Mouse (Mus musculus) 416B (cell line): ENCODE data around the gene Tgfbr1.
"Not testable (repeated sequence)": the region's sequence is repeated elsewhere in the genome, so short reads cannot be mapped to it uniquely, and the experiment has no call there.

Experiments used
- DNase-seq: peaks from one replicate; pipeline ENCODE4 v3.0.0; 2011; ENCODE audit warnings: low read depth

Tgfbr1 gene

DNA sequence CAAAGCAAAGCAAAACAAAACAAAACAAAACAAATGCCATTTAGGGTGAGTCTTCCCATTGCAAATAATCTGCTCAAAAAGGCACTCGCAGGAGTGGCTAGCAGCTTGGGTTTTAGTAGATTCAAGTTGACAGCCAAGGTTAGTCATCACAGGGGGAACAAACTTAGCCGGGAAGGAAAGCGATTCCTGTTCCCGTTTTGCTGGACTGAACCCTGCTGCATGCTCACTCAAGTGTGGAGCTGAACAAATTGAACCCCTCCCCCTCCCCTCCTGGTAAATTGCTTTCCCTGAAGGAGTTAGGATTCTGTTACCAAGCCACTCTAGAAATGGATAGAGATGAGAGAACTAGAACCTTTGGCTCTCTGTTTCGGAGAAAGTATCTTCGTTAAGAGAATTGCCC is 3.3 kb upstream of the Tgfbr1 start:
- no peak for DNase-seq

DNA sequence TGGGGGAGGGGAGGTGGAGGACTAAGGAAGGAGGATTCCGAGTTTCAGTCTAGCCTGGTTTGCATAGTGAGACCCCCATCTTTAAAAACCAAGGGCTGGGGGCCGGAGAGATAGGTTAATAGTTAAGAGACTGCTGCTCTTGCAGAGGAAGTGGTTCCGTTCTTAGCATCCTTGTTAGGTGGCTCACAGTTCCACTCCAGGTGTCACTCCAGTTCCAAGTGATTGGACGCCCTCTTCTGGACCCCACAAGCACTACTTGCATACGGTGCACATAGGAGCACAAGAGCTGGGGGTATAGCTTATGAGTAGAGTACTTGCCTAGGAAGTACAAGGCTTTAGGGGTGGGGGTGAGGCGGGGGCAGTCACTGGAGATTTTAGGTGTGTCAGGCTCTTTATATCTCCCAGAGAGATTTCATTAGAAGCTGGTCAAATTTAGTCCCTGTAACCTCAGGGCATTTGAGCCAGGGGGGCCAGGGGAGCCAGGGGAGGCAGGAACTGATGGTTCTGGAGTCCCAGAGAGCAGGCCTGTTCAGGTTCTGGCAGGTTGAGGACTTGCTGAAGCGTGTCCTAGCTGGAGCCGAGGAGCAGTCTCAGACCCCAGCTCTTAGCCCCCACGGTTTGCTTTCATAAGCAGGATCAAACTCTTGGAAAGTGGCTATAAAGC is 1.5 kb upstream of the Tgfbr1 start:
- DNase-seq, result peak; percentile 96

- DNase-seq, result peak; percentile 77
Observed at GRCm38 (mm10) chr4:47352061-47352661, 861 bp upstream of the Tgfbr1 start.

- peak; percentile 47 for DNase-seq
Observed at GRCm38 (mm10) chr4:47353416-47354111, 542 bp downstream of the Tgfbr1 start.

GRCm38 (mm10) chr4:47354304-47354703 is 1.3 kb downstream of the Tgfbr1 start:
- DNase-seq, result no peak

- DNase-seq, result no peak
Observed at GRCm38 (mm10) chr4:47362662-47363061, 9.6 kb downstream of the Tgfbr1 start.

GRCm38 (mm10) chr4:47363134-47363533 is 10.1 kb downstream of the Tgfbr1 start:
- DNase-seq, result no peak

DNA sequence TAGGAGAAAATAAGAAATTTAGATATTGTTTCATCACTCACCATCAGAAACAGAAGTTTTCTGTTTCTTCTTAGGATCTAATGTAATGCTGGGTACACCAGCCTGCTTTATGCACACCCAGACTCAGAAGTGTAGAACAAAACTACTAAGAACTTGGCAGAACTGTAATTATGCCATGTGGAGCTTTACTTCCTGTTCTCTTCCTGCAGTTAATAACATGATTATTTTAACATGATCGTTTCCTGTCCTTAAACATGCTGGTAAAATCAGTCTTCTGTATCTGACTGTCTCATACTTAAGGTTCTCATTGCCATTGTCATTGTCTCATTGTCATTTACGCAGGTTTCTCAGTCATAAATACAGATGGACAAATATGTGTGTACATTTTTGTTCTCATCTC is 15.7 kb downstream of the Tgfbr1 start:
- DNase-seq, result peak; percentile 35

- DNase-seq, result peak; percentile 57
Observed at GRCm38 (mm10) chr4:47378716-47379115, 25.7 kb downstream of the Tgfbr1 start.

DNA sequence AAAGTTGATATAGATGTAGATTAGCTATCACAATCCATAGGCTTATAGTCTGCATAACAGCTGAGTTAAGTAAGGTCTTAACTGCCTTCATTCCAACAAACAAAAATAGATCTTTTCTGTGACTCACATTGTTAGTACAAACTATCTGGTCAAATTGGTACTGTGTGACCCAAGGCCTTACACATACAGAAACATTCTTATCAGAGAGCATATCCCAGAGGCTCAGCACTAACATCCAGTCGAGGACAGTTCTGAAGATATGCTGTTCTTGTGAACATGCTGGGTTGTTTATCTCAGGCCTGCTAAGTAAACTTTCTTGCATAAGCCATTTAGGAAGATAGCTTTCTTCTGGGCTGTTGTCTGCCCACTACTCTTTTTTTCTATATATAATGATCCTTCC is 29.4 kb downstream of the Tgfbr1 start:
- DNase-seq, result no peak

GRCm38 (mm10) chr4:47391926-47392325 is 38.9 kb downstream of the Tgfbr1 start:
- DNase-seq, result not testable (repeated sequence)

GRCm38 (mm10) chr4:47396251-47396650 is 43.2 kb downstream of the Tgfbr1 start:
- DNase-seq, result no peak

GRCm38 (mm10) chr4:47397951-47398687 is 45.1 kb downstream of the Tgfbr1 start:
- DNase-seq, result peak; percentile 38

DNA sequence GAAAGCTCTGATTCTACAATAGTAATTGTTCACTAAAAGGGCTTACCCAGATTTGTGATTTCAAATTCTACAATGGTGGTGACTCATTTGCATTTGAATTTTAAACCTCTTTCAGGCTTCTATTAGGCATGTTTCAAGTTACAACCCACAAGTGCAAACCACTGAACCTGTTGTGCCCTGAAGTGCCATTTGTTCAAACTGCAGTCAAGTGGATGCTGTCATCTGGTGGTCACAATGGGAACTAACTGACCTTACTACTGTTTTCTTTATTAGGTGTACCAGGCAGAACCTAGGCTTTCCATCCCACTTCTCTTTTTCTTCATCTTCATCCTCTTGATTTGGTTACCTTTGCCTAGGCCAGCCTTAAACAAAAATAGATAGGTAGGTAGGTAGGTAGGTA is 46.8 kb downstream of the Tgfbr1 start:
- DNase-seq, result peak; percentile 94

DNA sequence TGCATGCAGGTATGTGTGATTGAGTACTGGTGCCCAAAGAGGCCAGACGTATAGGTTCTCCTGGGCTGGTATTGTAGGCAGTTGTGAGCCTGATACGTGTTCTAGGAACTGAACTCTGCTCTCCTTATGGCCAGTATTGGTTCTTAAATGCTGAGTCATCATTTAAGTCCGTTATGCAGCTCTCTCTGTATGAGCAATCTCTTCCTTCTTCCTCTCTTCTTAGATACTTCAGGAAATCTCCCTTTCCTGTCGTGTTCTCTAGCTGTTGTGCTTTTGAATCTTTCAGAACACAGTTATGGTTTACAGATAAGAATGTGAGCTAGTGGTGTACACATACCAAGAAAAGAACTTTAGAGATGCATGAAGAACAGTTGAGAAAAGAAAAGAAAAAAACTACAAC is 47.3 kb downstream of the Tgfbr1 start:
- DNase-seq, result peak; percentile 88

GRCm38 (mm10) chr4:47402200-47402599 is 49.2 kb downstream of the Tgfbr1 start:
- DNase-seq, result peak; percentile 50

- DNase-seq, result no peak
Observed at GRCm38 (mm10) chr4:47404536-47404935, 51.5 kb downstream of the Tgfbr1 start.

DNA sequence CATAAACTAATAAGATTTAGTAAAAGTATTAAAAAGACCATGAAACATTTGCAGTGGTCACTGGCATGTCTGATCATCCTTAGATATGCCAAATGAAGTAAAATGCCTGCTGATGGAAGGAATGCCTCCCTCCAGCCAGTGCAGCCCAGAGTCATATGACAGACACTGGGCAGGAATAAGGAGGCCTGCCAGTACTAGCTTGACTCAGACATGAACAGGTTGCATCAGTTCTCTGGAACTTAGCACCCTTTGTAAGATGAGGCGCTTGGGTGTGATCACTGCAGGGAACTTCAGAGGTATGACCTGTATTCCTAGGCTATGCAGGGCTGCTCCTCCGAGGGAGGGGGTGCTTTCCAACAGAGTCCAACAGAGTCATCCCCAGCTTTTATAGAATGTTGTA is 54.1 kb downstream of the Tgfbr1 start:
- no peak for DNase-seq

DNA sequence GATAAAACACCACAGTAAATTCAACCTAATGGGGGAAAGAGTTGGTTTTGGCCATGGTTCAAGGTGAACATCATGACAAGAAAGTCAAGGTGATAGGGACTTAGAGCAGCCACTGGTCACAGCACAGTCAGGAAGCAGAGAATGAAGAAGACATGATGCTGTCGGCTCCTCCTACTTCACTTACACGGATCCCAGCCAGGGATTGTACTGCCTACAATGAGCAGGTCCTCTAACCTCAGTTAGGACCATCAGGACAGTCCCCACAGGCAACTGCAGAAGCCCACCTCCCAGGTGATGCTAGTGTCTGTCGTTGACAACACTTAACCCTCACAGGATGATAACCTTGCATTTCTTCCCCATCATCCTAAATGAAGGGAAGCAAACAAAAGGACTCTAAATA is 64.8 kb downstream of the Tgfbr1 start:
- no peak for DNase-seq

DNA sequence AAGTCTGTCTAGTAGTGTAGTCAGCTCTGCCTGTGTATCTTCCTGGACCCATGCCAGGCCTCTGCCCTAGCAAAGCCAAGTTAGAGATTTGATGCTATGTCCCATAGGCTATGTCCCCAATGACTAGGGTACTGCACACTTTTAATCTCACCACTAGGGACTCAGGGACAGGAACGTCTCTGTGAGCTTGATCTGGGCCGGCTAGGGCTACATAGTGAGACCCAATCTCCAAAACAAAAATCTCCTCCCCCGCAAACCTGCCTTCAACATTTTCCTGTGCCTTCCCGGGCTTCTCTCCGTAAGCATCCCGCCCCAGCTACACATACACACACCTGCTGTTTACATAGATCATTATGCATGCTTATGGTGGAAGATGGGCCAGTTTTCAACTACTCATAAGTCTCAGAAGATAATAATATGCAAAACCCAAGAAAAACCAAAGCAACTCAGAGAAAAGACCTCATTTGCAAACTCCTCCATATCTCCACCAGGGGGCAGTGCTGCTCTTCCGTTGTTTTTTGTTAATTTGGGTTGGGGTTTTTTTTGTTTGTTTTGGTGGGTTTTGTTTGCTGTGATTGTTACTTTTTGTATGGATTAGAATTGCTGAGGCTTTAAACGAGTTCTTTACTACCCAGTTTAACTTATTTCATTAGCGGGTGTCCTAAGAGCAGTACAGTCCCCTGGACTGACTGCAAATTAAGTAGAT is 66.4 kb downstream of the Tgfbr1 start:
- DNase-seq, result peak; percentile 50

GRCm38 (mm10) chr4:47420191-47420590 is 67.2 kb downstream of the Tgfbr1 start:
- DNase-seq, result no peak

- DNase-seq, result no peak
Observed at GRCm38 (mm10) chr4:47422194-47422593, 69.2 kb downstream of the Tgfbr1 start.
